Mouse (Mus musculus) neural tube, embryonic 15.5 days (tissue): ENCODE data around the gene Dhx58. TPM values are rescaled to one million over a fixed set of nuclear protein-coding genes. Genes with fewer than 3 reads are reported as not detected.

Source experiments
- ATAC-seq: fragments of 200-750 bp; cut with Nextera tagmentation; 2 replicates; pipeline ENCODE4 v1.8.0; 2017; ENCODE audit warnings: mild to moderate bottlenecking, moderate TSS enrichment, moderate library complexity; ENCODE audit not compliant: low FRiP score
- H3K27ac ChIP-seq: fragments of 300-500 bp; sonication (generic); replicated peaks from 2 replicates; pipeline ENCODE4 v1.5.1; 2015; ENCODE audit warnings: mild to moderate bottlenecking, inconsistent platforms
- H3K27me3 ChIP-seq: fragments of 300-500 bp; sonication (generic); replicated peaks from 2 replicates; pipeline ENCODE4 v1.6.1; 2015; ENCODE audit warnings: inconsistent platforms
- H3K36me3 ChIP-seq: fragments of 300-500 bp; sonication (generic); 2 replicates; pipeline ENCODE4 v1.6.1; 2015; ENCODE audit warnings: inconsistent platforms
- H3K4me1 ChIP-seq: fragments of 300-500 bp; sonication (generic); 2 replicates; pipeline ENCODE4 v1.6.1; 2015; ENCODE audit warnings: inconsistent platforms
- H3K4me2 ChIP-seq: fragments of 300-500 bp; sonication (generic); 2 replicates; pipeline ENCODE4 v1.6.1; 2015; ENCODE audit warnings: inconsistent platforms, mild to moderate bottlenecking, moderate library complexity
- H3K4me3 ChIP-seq: fragments of 300-500 bp; sonication (generic); replicated peaks from 2 replicates; pipeline ENCODE4 v1.5.1; 2015; ENCODE audit warnings: mild to moderate bottlenecking, inconsistent platforms
- H3K9ac ChIP-seq: fragments of 300-500 bp; sonication (generic); replicated peaks from 2 replicates; pipeline ENCODE4 v1.6.1; 2015; ENCODE audit warnings: mild to moderate bottlenecking, inconsistent platforms
- H3K9me3 ChIP-seq: fragments of 300-500 bp; sonication (generic); replicated peaks from 2 replicates; pipeline ENCODE4 v1.6.1; 2016; ENCODE audit warnings: inconsistent platforms
- WGBS: fragments of 180-500 bp; shearing (Covaris S2); methylation state at CpG from one replicate; pipeline ENCODE4 v1.1.7; 2015; ENCODE audit warnings: mixed read lengths; 5-methylcytosine and 5-hydroxymethylcytosine counted together
- polyA plus RNA-seq: library from polyadenylated mRNA; unstranded; fragments of >200 nt; fragmentation: Nextera tagmentation; extraction: Ambion mirVana; gene quantifications from 2 replicates; pipeline ENCODE4 v1.2.1, GENCODE M21; 2015

Gene Dhx58
- 2.7 and 4.4 TPM in 2 replicates for polyA plus RNA-seq

DNA sequence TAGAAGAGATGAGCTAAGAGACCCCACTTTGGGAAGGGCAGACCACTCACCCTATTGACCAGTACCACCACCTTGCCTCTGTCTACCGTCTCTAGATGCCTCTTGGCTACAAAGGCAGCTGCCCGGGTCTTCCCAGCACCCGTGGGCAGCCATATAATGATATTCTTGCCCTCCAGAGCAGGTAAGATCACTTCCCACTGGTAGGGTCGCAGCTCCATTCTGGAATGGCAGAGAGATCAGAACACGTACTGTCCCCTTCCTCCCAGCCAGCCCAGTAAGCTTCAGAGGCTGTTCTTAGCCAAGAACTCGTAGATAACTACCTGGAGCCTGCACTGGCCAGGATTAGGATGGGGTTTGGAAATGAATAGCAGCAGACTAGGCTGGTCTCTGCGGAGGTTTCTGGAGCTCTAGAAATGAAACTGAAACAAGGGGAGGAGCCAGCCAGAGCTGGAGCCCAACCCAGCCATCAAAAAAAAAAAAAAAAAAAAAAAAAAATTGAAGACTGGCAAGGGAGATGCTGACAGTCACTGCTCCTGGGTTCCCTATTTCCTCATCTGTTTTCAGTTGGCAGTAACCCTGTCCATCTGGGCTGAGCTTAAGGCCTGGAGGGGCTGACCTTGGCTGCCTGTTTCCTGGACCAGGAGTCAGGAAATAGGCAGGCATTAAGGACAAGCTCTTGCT lies at the start of gene Dhx58:
Dhx58 (minus strand) TSS at position 421 of the 681 bp plus-strand sequence.
- no peaks in the 10 kb centered on the region for H3K27me3 ChIP-seq
- H3K4me3 ChIP-seq: no peak within 1 kb of the TSS
- WGBS: 66% methylated on average over 7 of the region's 7 CpGs
- H3K9ac ChIP-seq: no peak within 1 kb of the TSS
- no peak for ATAC-seq
- peaks cover 50% of the 10 kb centered on the region for H3K36me3 ChIP-seq
- H3K4me2 ChIP-seq: no peak within 1 kb of the TSS
- no peaks in the 10 kb centered on the region for H3K9me3 ChIP-seq
- H3K27ac ChIP-seq: no peak within 1 kb of the TSS
- H3K4me1 ChIP-seq: peaks cover 9% of the 10 kb centered on the region

DNA sequence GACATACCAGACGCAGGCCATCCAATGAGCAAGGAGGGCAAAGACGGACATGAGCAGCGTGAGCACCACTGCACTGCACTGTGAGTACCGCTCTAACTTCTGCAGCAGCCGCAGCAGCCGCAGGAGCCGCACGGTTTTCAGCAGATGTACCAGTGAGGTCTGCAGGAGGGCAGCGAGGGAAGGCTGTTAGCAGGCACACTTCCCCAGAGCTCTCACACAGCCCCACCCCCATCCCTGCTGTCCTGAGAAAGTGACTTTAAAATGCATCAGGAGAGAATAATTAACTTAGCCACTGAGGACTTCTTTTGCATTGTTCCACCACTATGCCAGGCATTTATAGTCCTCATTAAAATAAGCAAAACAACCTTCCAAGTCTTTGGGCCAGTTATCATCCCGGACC lies 48.2 kb upstream of the Dhx58 start:
- WGBS: 17% methylated on average over 10 of the region's 10 CpGs
- peaks cover 52% of the 10 kb centered on the region for H3K36me3 ChIP-seq
- ATAC-seq: no peak
- H3K4me2 ChIP-seq: no peak overlapping the region
- no peaks in the 10 kb centered on the region for H3K9me3 ChIP-seq
- H3K27ac ChIP-seq: no peak overlapping the region
- H3K4me1 ChIP-seq: 0 out of 2 replicates have a peak, but pooled peaks cover 2% of the 10 kb centered on the region
- H3K4me3 ChIP-seq: no peak overlapping the region
- H3K9ac ChIP-seq: no peak overlapping the region
- H3K27me3 ChIP-seq: peaks cover 10% of the 10 kb centered on the region; the same call in 1 of the 2 replicates

DNA sequence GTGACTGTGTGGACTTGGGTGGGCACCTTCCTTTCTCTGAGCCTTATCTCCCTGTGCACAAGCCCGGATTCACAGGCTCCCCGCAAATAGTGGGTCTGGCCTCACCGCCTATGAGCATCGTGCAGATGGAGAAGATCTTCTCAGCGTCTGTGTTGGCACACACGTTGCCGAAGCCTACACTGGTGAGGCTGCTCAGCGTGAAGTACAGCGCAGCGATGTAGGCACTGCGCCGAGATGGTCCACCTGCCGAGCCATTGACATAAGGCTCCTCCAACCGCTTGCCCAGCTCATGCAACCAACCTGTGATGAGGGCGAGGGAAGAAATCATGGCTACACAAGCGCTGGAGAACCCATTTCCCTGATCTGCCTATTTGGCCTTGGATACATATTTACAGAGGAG lies 46.1 kb upstream of the Dhx58 start:
- no peak for ATAC-seq
- Histone ChIP-seq H3K9ac (no peak overlapping the region), H3K4me1 (0 out of 2 replicates have a peak, but pooled peaks cover 2% of the 10 kb centered on the region), H3K27me3 (0 out of 2 replicates have a peak, but pooled peaks cover 10% of the 10 kb centered on the region), H3K9me3 (no peaks in the 10 kb centered on the region), H3K36me3 (peaks cover 38% of the 10 kb centered on the region), H3K4me2 (no peak overlapping the region), H3K27ac (no peak overlapping the region), H3K4me3 (no peak overlapping the region)
- 91% methylated on average over 16 of the region's 16 CpGs for WGBS

DNA sequence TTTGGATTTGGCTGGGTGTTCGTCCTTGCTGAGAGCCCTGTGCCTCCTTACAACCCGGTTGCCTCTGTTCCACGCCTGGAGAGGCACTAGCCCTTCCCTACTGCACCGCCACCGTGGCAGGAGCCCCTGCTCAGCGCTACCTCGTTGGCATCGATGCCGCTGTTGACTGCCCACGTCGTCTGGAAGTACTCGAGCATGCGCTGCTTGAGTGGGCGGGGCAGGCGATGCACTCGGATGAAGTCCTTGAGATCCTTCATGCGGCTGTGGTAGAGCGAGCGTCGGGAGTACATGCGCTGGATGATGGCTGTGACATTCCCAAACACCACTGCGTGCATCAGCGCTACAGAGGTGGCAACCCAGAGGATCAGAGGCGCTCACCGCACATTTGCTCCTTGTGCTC lies 45.4 kb upstream of the Dhx58 start:
- Histone ChIP-seq H3K4me3 (no peak overlapping the region), H3K27me3 (0 out of 2 replicates have a peak, but pooled peaks cover 10% of the 10 kb centered on the region), H3K9ac (no peak overlapping the region), H3K36me3 (peaks cover 35% of the 10 kb centered on the region), H3K4me1 (0 out of 2 replicates have a peak, but pooled peaks cover 2% of the 10 kb centered on the region), H3K27ac (no peak overlapping the region), H3K4me2 (no peak overlapping the region), H3K9me3 (no peaks in the 10 kb centered on the region)
- no peak for ATAC-seq
- WGBS: 55% methylated on average over 25 of the region's 25 CpGs

DNA sequence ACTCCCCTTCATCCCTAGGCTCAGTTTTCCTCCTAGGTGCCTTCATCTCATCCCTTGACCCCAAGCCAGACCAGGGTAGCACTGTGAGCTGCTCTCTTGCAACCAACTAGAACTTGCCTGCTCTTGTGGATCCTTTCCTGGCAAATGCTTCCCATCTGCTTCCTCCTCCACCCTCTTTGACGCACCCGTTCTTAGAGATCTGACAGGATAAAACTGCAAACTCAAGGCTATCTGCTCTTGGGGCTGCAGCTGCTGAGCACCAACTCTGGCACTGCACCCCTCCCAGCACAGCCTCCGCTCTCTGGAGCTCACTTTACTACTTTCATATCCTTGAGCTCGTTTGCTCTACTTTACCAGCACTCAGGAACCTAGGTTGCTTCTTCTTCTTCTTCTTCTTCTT lies 44.5 kb upstream of the Dhx58 start:
- WGBS: 79% methylated on average over 4 of the region's 4 CpGs
- Histone ChIP-seq H3K9me3 (no peaks in the 10 kb centered on the region), H3K4me1 (0 out of 2 replicates have a peak, but pooled peaks cover 2% of the 10 kb centered on the region), H3K36me3 (peaks cover 32% of the 10 kb centered on the region), H3K27ac (no peak overlapping the region), H3K27me3 (0 out of 2 replicates have a peak, but pooled peaks cover 10% of the 10 kb centered on the region), H3K4me2 (no peak overlapping the region), H3K4me3 (no peak overlapping the region), H3K9ac (no peak overlapping the region)
- no peak for ATAC-seq

DNA sequence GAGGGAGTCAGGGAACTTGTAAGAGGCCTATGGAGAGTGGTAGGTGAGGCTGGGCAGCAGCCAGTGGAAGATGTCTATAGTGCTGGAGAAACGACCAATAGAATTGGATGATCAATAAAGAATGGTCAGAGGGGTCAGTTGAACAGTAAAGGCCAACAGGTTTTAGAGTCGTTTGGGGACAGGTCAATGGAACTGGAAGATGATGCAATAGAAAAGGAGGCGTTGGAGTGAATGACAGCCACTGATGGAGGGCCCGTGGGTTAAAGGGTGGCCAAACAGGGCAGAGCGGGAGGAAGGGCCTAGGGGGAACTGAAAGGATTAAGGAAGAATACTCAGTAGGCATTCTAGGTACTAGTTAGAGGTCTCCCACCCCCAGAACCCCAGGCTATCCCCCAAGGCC lies 43.0 kb upstream of the Dhx58 start:
- ATAC-seq: no peak

DNA sequence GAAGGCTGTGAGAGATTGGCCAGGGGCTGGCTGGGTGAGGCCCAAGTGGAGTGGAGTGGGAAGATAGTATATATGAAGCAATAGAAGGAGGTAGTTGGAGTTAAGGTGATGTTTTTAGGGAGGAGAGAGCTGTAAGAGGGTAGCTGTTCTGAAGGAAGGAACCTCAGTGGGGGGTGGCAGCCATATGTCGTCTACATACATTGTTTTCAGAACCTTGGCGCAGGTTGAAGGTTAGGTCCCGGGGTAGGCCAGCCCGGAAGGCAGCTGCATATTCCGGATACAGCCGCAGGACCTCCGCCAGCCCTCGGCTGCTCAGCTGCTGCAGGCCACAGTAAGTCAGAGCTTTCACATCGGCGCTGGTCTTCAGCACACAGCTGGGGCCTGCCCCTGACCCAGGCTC lies 42.5 kb upstream of the Dhx58 start:
- ATAC-seq: no peak
- Histone ChIP-seq H3K9me3 (no peaks in the 10 kb centered on the region), H3K27me3 (0 out of 2 replicates have a peak, but pooled peaks cover 10% of the 10 kb centered on the region), H3K27ac (no peak overlapping the region), H3K4me3 (no peak overlapping the region), H3K36me3 (peaks cover 27% of the 10 kb centered on the region), H3K4me1 (no peaks in the 10 kb centered on the region), H3K4me2 (no peak overlapping the region), H3K9ac (no peak overlapping the region)
- 87% methylated on average over 10 of the region's 10 CpGs for WGBS

More for the DNA sequence above, 43.0 kb upstream of the Dhx58 start:
- Histone ChIP-seq H3K27ac (no peak overlapping the region), H3K4me1 (0 out of 2 replicates have a peak, but pooled peaks cover under 1% of the 10 kb centered on the region), H3K9me3 (no peaks in the 10 kb centered on the region), H3K4me2 (no peak overlapping the region), H3K27me3 (0 out of 2 replicates have a peak, but pooled peaks cover 10% of the 10 kb centered on the region), H3K36me3 (peaks cover 29% of the 10 kb centered on the region), H3K4me3 (no peak overlapping the region), H3K9ac (no peak overlapping the region)
- 69% methylated on average over 5 of the region's 5 CpGs for WGBS

DNA sequence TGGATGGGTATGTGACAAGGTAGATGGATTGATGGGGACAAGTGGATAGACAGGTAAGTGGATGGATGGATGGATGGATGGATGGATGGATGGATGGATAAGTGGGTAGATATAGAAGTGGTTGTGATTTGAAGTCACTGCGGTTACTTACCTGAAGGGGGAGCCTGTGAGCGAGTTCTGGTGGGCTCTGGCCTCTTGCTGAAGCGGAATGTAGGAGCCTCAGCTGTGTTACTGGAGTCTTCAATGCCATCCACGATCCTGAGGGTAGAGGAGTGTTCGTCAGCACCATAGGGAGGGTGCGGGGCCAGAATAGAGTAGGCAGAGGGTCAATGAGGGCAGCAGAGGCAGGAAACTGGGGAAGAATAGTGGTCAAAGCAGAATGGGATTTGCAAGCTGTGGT lies 41.0 kb upstream of the Dhx58 start:
- Histone ChIP-seq H3K4me2 (no peak overlapping the region), H3K9ac (no peak overlapping the region), H3K27ac (no peak overlapping the region), H3K4me1 (no peaks in the 10 kb centered on the region), H3K4me3 (no peak overlapping the region), H3K27me3 (0 out of 2 replicates have a peak, but pooled peaks cover 6% of the 10 kb centered on the region), H3K36me3 (peaks cover 20% of the 10 kb centered on the region), H3K9me3 (no peaks in the 10 kb centered on the region)
- 12% methylated on average over 6 of the region's 6 CpGs for WGBS
- ATAC-seq: 0 out of 2 replicates have a peak, but pooled peaks have one; percentile 40

DNA sequence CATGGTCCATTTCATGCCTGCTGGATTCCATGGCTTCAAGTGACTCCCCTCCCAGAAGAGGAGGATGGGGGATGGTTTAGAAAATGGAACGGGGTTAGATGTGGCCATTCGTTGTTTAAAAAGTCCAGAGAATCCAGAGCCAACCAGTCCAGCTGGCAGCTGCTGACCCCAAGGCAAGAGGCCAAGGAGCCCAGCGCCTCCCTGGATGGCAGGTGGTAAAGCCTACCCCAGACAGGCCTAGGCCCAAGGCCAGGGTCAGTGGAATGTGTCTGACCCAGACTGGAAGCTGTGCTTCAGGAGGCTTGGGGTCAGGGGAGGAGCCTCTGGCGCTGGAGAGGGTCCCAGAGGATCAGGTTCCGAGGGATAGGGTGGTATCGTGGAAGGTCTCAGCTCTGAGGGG lies 37.3 kb upstream of the Dhx58 start:
- 75% methylated on average over 6 of the region's 6 CpGs for WGBS
- H3K36me3 ChIP-seq: peaks cover 13% of the 10 kb centered on the region
- ATAC-seq: no peak
- H3K27ac ChIP-seq: no peak overlapping the region
- no peaks in the 10 kb centered on the region for H3K27me3 ChIP-seq
- no peak overlapping the region for H3K4me3 ChIP-seq
- peaks cover 17% of the 10 kb centered on the region for H3K4me1 ChIP-seq
- no peak overlapping the region for H3K4me2 ChIP-seq
- H3K9me3 ChIP-seq: no peaks in the 10 kb centered on the region
- H3K9ac ChIP-seq: no peak overlapping the region

DNA sequence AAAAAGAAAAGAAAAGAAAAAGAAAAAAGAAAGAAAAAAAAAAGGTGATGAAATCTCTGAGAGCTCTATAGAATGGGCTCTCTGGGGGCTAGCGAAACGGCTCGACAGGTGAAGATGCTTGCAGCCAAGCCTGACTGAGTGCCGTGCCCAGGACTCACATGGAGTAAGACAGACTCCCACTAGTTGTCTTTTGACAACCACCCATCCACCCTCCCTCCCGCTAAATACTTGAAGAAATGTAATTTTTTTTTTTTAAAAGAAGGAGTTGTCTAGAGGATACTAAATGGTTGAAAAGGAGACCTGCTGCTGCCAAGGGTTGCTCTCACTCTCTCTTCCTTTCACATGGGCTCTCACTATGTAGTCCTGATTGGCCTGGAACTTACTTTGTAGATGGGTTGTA lies 34.7 kb upstream of the Dhx58 start:
- H3K9ac ChIP-seq: peak overlapping the region; percentile 49; the same call in 1 of the 2 replicates
- peaks cover 10% of the 10 kb centered on the region for H3K36me3 ChIP-seq
- H3K27ac ChIP-seq: peak overlapping the region; percentile 85
- no peaks in the 10 kb centered on the region for H3K9me3 ChIP-seq
- no peak for ATAC-seq
- no peaks in the 10 kb centered on the region for H3K27me3 ChIP-seq
- 14% methylated on average over 5 of the region's 5 CpGs for WGBS
- peaks cover 29% of the 10 kb centered on the region for H3K4me1 ChIP-seq
- peak overlapping the region; percentile 62 for H3K4me2 ChIP-seq
- H3K4me3 ChIP-seq: peak overlapping the region; percentile 77

DNA sequence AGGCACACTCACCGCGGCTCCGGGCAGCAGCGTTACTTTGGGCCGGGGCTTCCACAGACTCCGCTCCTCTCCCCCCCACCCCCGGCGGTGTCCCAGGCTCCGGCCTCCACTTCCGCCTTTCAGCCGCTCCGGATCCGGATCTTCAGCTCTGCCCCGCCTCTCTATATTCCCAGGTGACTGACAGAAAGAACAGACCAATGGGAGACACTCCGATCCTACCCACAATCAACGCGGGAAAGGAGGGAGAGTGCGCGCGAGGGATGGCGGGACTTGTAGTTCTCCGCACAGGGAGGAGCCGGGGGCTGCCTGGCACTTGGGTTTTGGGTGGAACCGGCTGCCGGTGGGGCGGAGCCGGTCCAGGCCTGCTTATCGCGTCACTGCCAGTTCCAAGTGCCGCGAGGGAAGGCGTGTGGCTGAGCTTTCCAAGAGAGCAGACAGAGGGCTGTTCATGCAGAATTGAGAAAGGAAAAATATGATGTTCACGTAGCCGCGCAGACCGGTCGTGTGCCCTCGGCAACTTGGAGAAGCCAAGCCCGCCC lies 34.1 kb upstream of the Dhx58 start, which contains the start of gene Rab5c:
Rab5c (minus strand) TSS at position 150 of the 539 bp plus-strand sequence.
- under 1% methylated on average over 35 of the region's 39 CpGs for WGBS
- H3K36me3 ChIP-seq: peaks cover 12% of the 10 kb centered on the region

More for the DNA sequence above, 34.1 kb upstream of the Dhx58 start, which contains the start of gene Rab5c:
- Histone ChIP-seq H3K27ac (peak within 1 kb of the TSS; percentile 85), H3K4me3 (peak within 1 kb of the TSS; percentile 77), H3K4me1 (peaks cover 29% of the 10 kb centered on the region), H3K27me3 (no peaks in the 10 kb centered on the region), H3K4me2 (peak within 1 kb of the TSS; percentile 89), H3K9me3 (no peaks in the 10 kb centered on the region), H3K9ac (peak within 1 kb of the TSS; percentile 90)
- ATAC-seq: peak; percentile 98
